Mouse (Mus musculus) midbrain, embryonic 16.5 days (tissue): ENCODE data around the gene Hspb7. TPM values are rescaled to one million over a fixed set of nuclear protein-coding genes. Genes with fewer than 3 reads are reported as not detected.

Experiments used
- ATAC-seq: fragments of 200-750 bp; cut with Nextera tagmentation; 2 replicates; pipeline ENCODE4 v1.8.0; 2017; ENCODE audit warnings: moderate TSS enrichment
- H3K27ac ChIP-seq: fragments of 300-500 bp; sonication (generic); 2 replicates; pipeline ENCODE4 v1.5.1; 2014; ENCODE audit warnings: mild to moderate bottlenecking, low read length, mixed read lengths
- H3K27me3 ChIP-seq: fragments of 300-500 bp; sonication (generic); 2 replicates; pipeline ENCODE4 v1.6.1; 2014; ENCODE audit warnings: low read depth, low read length, mixed read lengths; ENCODE audit not compliant: control insufficient read depth, insufficient read depth
- H3K36me3 ChIP-seq: fragments of 300-500 bp; sonication (generic); 2 replicates; pipeline ENCODE4 v1.6.1; 2014; ENCODE audit warnings: mild to moderate bottlenecking, low read length, moderate library complexity, mixed read lengths; ENCODE audit not compliant: control insufficient read depth, insufficient read depth
- H3K4me1 ChIP-seq: fragments of 300-500 bp; sonication (generic); 2 replicates; pipeline ENCODE4 v1.6.1; 2014; ENCODE audit warnings: mild to moderate bottlenecking, low read length, mixed read lengths; ENCODE audit not compliant: control insufficient read depth, insufficient read depth
- H3K4me2 ChIP-seq: fragments of 300-500 bp; sonication (generic); 2 replicates; pipeline ENCODE4 v1.6.1; 2014; ENCODE audit warnings: mild to moderate bottlenecking, low read length, mixed read lengths
- H3K4me3 ChIP-seq: fragments of 300-500 bp; sonication (generic); 2 replicates; pipeline ENCODE4 v1.5.1; 2014; ENCODE audit warnings: low read depth, mild to moderate bottlenecking, low read length, moderate library complexity, mixed read lengths
- H3K9ac ChIP-seq: fragments of 300-500 bp; sonication (generic); 2 replicates; pipeline ENCODE4 v1.6.1; 2014; ENCODE audit warnings: low read depth, low read length, mixed read lengths
- H3K9me3 ChIP-seq: fragments of 300-500 bp; sonication (generic); replicated peaks from 2 replicates; pipeline ENCODE4 v1.6.1; 2014; ENCODE audit warnings: mild to moderate bottlenecking, low read length, mixed read lengths; ENCODE audit not compliant: control insufficient read depth, poor library complexity, severe bottlenecking
- WGBS: fragments of 180-500 bp; shearing (Covaris S2); extraction: QIAGEN DNeasy Blood & Tissue Kit; methylation state at CpG from one replicate; pipeline ENCODE4 v1.1.7; 2014; 5-methylcytosine and 5-hydroxymethylcytosine counted together
- polyA plus RNA-seq: library from polyadenylated mRNA; unstranded; fragments of >200 nt; fragmentation: Nextera tagmentation; extraction: Ambion mirVana; gene quantifications from 2 replicates; pipeline ENCODE4 v1.2.1, GENCODE M21; 2015

Hspb7 gene
- polyA plus RNA-seq, 1 experiment from 2014 or later, result not detected

DNA sequence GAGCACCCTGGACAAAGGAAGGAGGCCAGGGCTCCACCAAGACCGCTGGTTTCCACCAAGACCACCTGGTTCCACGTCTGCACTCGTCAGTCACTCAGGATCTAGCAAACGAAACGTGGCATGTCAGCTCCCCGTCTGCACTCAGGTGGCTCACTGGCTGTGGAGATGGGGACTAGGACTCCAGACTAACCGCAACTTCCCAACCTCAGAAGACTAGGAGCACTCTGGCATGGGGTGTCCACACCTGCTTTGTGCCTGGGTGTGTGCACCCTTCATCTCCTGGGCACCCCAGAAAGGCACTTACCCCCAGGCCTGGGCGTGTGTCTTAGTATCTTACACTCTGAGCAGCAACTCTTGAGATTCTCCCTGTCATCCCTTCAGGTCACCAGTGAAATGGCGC, 39.2 kb downstream of the Hspb7 start:
- no peak overlapping the region for H3K27ac ChIP-seq
- H3K4me2 ChIP-seq, result no peak overlapping the region
- ATAC-seq, result no peak
- no peaks in the 10 kb centered on the region for H3K9me3 ChIP-seq
- no peaks in the 10 kb centered on the region for H3K27me3 ChIP-seq
- H3K4me1 ChIP-seq, result no peaks in the 10 kb centered on the region; the same call in 1 of the 2 replicates
- no peak overlapping the region for H3K9ac ChIP-seq
- WGBS, result 86% methylated on average over 9 of the region's 9 CpGs
- H3K36me3 ChIP-seq, result peaks cover 23% of the 10 kb centered on the region
- H3K4me3 ChIP-seq, result no peak overlapping the region

DNA sequence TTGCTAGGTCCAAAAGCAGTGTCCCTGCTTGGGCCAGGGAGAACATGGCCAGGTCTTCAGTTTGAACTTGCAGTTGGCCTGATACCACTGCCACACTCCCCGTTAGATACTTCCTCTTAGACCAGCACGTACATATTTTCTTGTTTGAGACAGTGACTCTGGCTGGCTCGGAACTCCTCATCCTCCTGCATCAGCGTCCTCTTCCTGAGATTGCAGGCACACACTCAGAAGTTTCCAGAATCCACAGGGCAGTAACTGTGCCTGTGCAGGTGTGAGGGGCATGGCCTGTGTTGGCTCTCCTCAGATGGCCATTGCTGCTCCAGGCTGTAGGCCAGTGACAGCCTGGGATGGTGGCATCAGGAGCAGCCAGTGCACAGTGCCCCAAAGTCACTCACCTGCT, 39.9 kb downstream of the Hspb7 start:
- Histone ChIP-seq H3K9ac (no peak overlapping the region), H3K27me3 (no peaks in the 10 kb centered on the region), H3K27ac (no peak overlapping the region), H3K4me1 (no peaks in the 10 kb centered on the region; the same call in 1 of the 2 replicates), H3K9me3 (no peaks in the 10 kb centered on the region), H3K4me2 (no peak overlapping the region), H3K36me3 (peaks cover 30% of the 10 kb centered on the region), H3K4me3 (no peak overlapping the region)
- no peak for ATAC-seq
- 92% methylated on average over 4 of the region's 4 CpGs for WGBS

DNA sequence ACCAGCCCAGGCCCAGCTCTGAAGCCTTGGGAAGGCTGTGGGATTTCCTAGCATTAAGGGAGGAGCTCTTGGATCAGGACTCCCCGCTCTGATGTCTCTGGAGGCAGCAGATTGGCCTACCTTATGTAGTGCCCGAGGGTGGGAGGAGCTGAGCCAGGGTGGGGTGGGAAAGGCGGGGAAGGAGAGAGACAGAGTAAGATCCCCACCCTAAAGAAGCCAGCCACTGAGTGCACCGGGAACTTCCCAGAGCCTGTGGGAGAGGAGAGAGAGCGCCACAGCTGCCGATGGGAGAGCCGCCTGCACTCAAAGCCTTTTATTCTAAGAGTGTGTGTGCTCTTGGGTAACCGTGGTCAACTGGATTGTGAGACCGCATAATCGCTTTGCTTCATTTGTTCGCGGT, 40.5 kb downstream of the Hspb7 start:
- 19% methylated on average over 12 of the region's 12 CpGs for WGBS
- Histone ChIP-seq H3K4me1 (no peaks in the 10 kb centered on the region; the same call in 1 of the 2 replicates), H3K36me3 (peaks cover 35% of the 10 kb centered on the region), H3K4me3 (no peak overlapping the region), H3K27me3 (no peaks in the 10 kb centered on the region), H3K9me3 (no peaks in the 10 kb centered on the region), H3K4me2 (no peak overlapping the region), H3K9ac (no peak overlapping the region), H3K27ac (no peak overlapping the region)
- no peak for ATAC-seq

DNA sequence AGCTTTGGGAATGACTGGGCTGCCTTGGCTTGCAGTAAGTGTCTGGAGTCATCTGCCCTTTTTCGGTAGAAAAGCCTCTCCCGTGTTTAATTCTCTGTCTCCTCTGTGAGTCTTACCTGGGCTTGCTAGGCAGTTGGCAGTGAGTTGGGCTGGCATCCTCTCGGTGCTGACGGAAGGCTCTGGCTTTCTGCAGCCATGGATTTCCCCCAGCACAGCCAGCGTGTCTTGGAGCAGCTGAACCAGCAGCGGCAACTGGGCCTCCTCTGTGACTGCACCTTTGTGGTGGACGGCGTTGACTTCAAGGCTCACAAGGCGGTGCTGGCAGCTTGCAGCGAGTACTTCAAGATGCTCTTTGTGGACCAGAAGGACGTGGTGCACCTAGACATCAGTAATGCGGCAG, 41.0 kb downstream of the Hspb7 start:
- Histone ChIP-seq H3K27ac (no peak overlapping the region), H3K27me3 (no peaks in the 10 kb centered on the region), H3K4me2 (no peak overlapping the region), H3K4me1 (no peaks in the 10 kb centered on the region; the same call in 1 of the 2 replicates), H3K4me3 (no peak overlapping the region), H3K9me3 (no peaks in the 10 kb centered on the region), H3K36me3 (peaks cover 39% of the 10 kb centered on the region), H3K9ac (no peak overlapping the region)
- WGBS, result 83% methylated on average over 12 of the region's 12 CpGs
- no peak for ATAC-seq

DNA sequence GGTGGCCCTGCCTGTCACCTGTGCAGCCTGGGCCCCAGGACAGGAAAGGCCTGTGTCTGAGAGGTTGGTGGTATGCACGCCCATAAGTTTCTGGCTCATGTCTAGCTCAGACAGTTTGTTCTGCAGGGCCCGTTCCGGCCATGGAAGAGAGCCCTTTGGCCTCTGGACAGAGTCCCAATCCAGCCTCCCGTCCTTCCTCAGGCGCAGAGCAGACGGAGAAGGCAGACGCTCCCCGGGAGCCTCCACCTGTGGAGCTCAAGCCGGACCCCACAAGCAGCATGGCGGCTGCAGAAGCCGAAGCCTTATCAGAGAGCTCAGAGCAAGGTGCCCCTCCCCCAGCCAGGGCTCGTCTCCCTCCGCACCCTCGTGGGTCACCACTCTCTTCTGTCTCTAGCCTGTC, 42.9 kb downstream of the Hspb7 start:
- no peaks in the 10 kb centered on the region; the same call in 1 of the 2 replicates for H3K4me1 ChIP-seq
- H3K4me3 ChIP-seq, result no peak overlapping the region
- no peak overlapping the region for H3K9ac ChIP-seq
- no peak for ATAC-seq
- H3K27me3 ChIP-seq, result no peaks in the 10 kb centered on the region
- 82% methylated on average over 14 of the region's 14 CpGs for WGBS
- H3K4me2 ChIP-seq, result no peak overlapping the region
- H3K36me3 ChIP-seq, result peaks cover 53% of the 10 kb centered on the region
- no peaks in the 10 kb centered on the region for H3K9me3 ChIP-seq
- H3K27ac ChIP-seq, result no peak overlapping the region

DNA sequence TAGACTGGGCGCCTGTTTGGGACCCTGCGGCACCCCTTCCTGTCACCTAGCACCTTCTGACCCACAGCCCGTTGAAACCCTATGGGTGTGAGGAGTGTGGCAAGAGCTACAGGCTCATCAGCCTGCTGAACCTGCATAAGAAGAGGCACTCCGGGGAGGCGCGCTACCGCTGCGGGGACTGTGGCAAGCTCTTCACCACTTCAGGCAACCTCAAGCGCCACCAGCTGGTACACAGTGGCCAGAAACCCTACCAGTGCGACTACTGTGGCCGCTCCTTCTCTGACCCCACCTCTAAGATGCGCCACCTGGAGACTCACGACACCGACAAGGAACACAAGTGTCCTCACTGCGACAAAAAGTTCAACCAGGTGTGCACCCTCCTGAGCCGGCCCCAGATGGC, 44.1 kb downstream of the Hspb7 start:
- Histone ChIP-seq H3K9ac (no peak overlapping the region), H3K4me1 (no peaks in the 10 kb centered on the region), H3K27me3 (no peaks in the 10 kb centered on the region), H3K4me3 (no peak overlapping the region), H3K36me3 (peaks cover 63% of the 10 kb centered on the region), H3K9me3 (no peaks in the 10 kb centered on the region), H3K27ac (no peak overlapping the region), H3K4me2 (no peak overlapping the region)
- ATAC-seq, result no peak
- 79% methylated on average over 16 of the region's 16 CpGs for WGBS

DNA sequence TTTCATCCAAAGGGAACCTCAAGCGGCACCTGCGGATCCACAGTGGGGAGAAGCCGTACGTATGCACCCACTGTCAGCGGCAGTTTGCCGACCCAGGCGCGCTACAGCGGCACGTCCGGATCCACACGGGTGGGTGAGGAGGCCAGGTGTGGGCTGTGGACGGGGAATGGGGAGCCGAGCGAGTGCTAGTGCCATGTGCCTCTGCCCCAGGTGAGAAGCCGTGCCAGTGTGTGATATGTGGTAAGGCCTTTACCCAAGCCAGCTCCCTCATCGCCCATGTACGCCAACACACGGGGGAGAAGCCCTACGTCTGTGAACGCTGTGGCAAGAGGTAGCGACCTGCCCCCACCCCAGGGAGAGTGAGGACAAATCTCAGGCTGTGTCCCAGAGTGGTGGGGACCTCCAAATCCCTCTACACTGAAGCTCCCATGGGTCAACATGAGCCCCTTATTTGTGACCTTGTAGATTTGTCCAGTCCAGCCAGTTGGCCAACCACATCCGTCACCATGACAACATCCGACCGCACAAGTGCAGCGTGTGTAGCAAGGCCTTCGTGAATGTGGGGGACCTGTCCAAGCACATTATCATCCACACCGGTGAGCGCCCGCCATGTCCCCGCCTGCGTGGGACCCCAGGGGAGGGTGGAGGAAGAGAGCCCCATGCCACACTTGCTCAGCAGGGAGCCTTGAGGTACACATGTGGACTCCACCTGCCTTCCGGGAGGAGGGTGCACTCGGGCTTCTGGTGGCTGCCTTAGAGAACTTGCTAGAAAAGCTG, 45.1 kb downstream of the Hspb7 start:
- no peak overlapping the region for H3K4me3 ChIP-seq
- no peaks in the 10 kb centered on the region for H3K4me1 ChIP-seq
- no peak for ATAC-seq
- H3K27ac ChIP-seq, result no peak overlapping the region
- no peak overlapping the region for H3K4me2 ChIP-seq
- WGBS, result 86% methylated on average over 34 of the region's 34 CpGs
- H3K36me3 ChIP-seq, result peaks cover 73% of the 10 kb centered on the region
- no peak overlapping the region for H3K9ac ChIP-seq
- H3K9me3 ChIP-seq, result no peaks in the 10 kb centered on the region
- no peaks in the 10 kb centered on the region for H3K27me3 ChIP-seq

DNA sequence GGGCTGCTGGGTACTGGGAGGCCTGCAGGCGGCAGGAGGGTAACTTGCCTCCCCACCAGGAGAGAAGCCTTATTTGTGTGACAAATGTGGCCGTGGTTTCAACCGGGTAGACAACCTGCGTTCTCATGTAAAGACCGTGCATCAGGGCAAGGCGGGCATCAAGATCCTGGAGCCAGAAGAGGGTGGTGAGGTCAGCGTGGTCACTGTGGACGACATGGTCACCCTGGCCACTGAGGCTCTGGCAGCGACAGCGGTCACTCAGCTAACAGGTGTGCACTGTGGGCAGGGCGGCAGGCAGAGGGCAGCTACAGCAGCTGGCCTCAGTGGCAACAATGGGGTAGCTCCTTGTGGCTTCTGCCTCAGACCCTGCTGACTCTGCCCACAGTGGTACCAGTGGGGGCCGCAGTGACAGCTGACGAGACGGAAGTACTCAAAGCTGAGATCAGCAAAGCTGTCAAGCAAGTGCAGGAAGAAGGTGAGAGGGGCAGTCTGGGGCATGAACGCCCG, 45.8 kb downstream of the Hspb7 start:
- no peak overlapping the region for H3K4me2 ChIP-seq
- 84% methylated on average over 16 of the region's 16 CpGs for WGBS
- H3K4me3 ChIP-seq, result no peak overlapping the region
- no peaks in the 10 kb centered on the region for H3K4me1 ChIP-seq
- no peaks in the 10 kb centered on the region for H3K27me3 ChIP-seq
- H3K27ac ChIP-seq, result no peak overlapping the region
- H3K36me3 ChIP-seq, result peaks cover 79% of the 10 kb centered on the region
- H3K9ac ChIP-seq, result no peak overlapping the region
- no peaks in the 10 kb centered on the region for H3K9me3 ChIP-seq
- no peak for ATAC-seq

DNA sequence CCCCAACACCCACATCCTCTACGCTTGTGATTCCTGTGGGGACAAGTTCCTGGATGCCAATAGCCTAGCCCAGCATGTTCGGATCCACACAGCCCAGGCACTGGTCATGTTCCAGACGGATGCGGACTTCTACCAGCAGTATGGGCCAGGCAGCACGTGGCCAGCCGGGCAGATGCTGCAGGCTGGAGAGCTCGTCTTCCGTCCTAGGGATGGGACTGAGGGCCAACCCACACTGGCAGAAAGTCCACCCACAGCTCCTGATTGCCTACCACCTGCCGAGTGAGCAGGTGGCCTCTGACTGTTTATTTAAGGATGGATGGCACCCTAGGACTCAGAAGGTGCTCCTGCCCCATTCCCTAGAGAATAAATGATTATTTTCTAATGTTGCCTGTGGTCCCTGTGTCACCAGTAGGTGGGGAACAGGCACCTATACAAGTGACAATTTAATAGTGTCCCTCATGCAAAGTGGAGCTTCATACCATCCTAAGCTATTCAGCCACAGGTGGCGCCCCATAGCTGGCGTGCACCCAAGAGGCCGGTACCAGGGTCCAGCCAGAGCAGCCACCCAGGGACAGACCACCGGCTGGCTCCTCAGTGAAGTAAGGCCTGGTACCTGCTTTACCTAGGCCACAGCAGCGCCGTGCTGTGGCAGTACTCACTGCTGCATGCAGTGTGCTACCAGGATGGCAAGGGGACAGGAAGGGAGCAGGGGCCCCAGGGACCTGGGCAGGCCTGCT, 46.4 kb downstream of the Hspb7 start:
- Histone ChIP-seq H3K9ac (no peak overlapping the region), H3K4me1 (no peaks in the 10 kb centered on the region), H3K36me3 (peaks cover 81% of the 10 kb centered on the region), H3K27ac (no peak overlapping the region), H3K9me3 (no peaks in the 10 kb centered on the region), H3K4me3 (no peak overlapping the region), H3K27me3 (no peaks in the 10 kb centered on the region), H3K4me2 (no peak overlapping the region)
- WGBS, result 85% methylated on average over 15 of the region's 15 CpGs
- no peak for ATAC-seq
